Mouse (Mus musculus): ENCODE results near the gene Pop5. TPM values are rescaled to one million over a fixed set of nuclear protein-coding genes. Genes with fewer than 3 reads are reported as not detected.

Pop5 gene
- polyA plus RNA-seq, 1 experiment: 38.3 TPM

DNA sequence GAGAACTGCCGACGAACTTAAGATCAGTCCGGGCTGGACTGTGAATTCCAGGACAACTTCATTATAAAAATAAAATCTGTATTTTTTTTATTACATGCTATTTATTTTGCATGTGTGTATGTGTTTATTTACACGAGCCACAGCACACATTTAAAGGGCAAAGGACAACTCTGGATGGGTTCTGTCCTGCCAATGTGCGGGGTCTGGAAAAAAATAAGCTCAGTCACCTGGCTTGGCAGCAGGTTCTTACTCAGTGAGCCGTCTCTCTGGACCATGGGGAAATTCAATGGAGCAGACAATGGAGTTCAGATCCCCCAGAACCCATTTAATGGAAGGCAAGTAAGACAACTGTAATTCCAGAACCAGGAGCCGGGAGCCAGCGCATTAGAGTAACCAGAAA lies 25.5 kb downstream of the Pop5 start:
- no peak overlapping the region; the same call in 1 of the 2 replicates for H3K27ac ChIP-seq (ENCODE audit: insufficient read depth, low read depth, low read length)
- TF ChIP-seq CTCF (IDR thresholded peaks at IDR 0.05; ENCODE audit: low read depth, low read length) (no peak), POLR2A (IDR thresholded peaks at IDR 0.05; ENCODE audit: borderline replicate concordance, low read depth, low read length) (no peak)
- no peak overlapping the region for H3K4me3 ChIP-seq (ENCODE audit: insufficient read depth, low read length)
- peaks cover 24% of the 10 kb centered on the region for H3K4me1 ChIP-seq (ENCODE audit: control insufficient read depth, insufficient read depth, low read length)

DNA sequence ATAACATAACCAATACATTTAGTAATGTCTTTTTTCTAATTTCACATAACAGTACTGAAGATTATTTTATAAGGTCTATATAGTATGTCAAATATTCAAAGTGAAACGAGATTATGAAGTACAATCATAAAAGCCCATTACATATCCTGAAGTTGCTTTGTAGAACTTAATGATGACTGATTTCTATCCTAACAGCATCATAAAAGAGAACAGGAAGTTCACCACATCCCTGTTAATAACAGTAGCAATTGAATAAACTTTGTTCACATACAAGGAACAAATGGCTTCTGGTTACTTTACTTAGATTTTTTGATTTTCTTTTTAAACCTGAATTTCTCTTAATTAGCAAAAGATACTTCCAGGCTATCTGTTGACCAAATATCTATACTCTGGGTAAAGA lies 26.2 kb downstream of the Pop5 start:
- TF ChIP-seq CTCF (IDR thresholded peaks at IDR 0.05; ENCODE audit: low read depth, low read length): no peak
- no peak for TF ChIP-seq POLR2A (IDR thresholded peaks at IDR 0.05; ENCODE audit: borderline replicate concordance, low read depth, low read length)
- Histone ChIP-seq H3K4me3 (ENCODE audit: insufficient read depth, low read length) (no peak overlapping the region), H3K4me1 (ENCODE audit: control insufficient read depth, insufficient read depth, low read length) (peaks cover 31% of the 10 kb centered on the region), H3K27ac (ENCODE audit: insufficient read depth, low read depth, low read length) (no peak overlapping the region)

DNA sequence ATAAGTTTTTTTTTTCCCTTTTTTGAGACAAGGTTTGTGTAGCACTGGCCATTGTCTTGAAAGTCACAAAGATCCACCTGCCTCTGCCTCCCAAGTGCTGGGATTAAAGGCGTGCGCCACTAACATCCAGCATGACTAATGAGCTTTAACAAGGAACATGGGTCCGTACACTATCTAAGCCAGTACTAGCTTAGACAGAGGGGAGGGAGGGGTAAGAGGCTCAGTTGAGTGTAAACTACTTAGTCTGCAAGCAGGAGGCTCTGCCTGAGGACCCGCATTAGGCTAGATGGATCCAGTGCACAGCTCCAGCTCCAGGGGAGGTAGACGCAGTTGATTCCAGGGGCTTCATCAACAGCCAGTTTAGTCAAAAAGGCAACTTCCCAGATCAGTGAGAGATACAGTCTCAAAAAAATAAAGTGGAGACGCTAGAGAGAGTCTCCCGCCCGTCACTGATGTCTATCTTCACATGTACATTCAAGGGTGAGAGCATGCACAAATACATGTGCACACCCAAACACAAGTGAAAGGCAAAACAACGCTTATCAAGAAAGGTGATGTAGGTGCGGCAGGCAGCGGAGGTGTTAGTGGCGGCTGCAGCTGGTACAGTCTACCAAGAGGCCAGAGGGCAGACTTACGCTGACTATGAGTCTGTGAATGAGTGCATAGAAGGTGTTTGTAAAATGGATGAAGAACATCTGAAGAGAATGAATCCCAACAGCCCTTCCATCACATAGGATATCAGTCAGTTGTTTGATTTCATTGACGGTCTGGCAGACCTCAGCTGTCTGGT lies 27.1 kb downstream of the Pop5 start:
- no peak overlapping the region for H3K4me3 ChIP-seq (ENCODE audit: insufficient read depth, low read length)
- H3K4me1 ChIP-seq (ENCODE audit: control insufficient read depth, insufficient read depth, low read length): peaks cover 38% of the 10 kb centered on the region
- TF ChIP-seq CTCF (IDR thresholded peaks at IDR 0.05; ENCODE audit: low read depth, low read length) (no peak), POLR2A (IDR thresholded peaks at IDR 0.05; ENCODE audit: borderline replicate concordance, low read depth, low read length) (no peak)
- H3K27ac ChIP-seq (ENCODE audit: insufficient read depth, low read depth, low read length): no peak overlapping the region

DNA sequence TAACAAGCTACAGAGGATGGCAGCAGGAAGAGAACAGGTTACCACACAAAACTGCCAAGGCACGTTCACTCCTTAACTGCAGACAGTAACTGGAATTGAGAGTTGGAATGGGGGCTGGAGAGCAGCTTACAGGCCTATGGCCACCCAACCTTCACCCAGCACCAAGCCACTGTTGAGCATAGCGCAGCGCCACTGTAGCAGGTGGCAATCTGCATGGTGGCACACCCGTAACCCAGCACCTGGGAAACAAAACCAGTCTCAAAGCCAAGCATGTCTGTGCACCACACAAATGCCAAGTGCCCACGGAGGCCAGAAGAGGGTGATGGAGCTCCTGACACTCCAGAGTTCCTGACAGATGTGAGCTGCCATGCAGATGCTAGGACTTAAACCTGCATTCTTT lies 30.7 kb downstream of the Pop5 start:
- no peak overlapping the region for H3K4me3 ChIP-seq (ENCODE audit: insufficient read depth, low read length)
- TF ChIP-seq CTCF (IDR thresholded peaks at IDR 0.05; ENCODE audit: low read depth, low read length) (no peak), POLR2A (IDR thresholded peaks at IDR 0.05; ENCODE audit: borderline replicate concordance, low read depth, low read length) (no peak)
- no peak overlapping the region for H3K27ac ChIP-seq (ENCODE audit: insufficient read depth, low read depth, low read length)
- peaks cover 50% of the 10 kb centered on the region for H3K4me1 ChIP-seq (ENCODE audit: control insufficient read depth, insufficient read depth, low read length)

DNA sequence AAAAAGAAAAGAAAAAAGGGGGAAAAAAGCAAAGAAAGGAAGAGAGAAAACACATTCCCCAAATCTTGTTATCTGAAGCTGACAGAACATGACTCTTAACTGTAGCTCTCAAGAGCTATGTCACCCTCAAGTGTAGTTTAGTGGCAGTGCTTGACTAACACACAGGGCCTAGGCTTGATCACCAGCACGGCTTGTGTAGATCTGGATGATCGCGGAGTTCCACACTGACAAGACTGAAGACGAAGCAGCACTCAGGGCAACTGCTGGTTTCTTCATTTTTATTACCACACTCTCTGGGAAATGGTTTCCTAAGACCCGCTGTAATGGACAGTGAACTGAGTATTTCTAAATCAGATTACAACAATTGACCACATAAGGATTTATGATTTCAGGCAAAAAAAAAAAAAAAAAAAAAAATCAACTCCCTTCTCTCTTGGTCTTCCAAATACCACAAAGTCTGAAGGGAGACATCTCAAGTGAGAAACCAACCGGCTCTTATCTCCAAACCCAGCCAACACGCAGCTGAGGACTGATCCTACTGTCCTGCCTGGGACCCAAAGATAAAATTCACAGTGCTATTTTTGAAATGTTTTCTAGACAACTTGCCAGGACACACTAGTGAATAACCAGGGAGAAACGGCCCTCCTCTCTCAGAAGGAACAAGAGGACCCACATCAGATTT lies 31.3 kb downstream of the Pop5 start:
- Histone ChIP-seq H3K27ac (ENCODE audit: insufficient read depth, low read depth, low read length) (no peak overlapping the region), H3K4me3 (ENCODE audit: insufficient read depth, low read length) (no peak overlapping the region), H3K4me1 (ENCODE audit: control insufficient read depth, insufficient read depth, low read length) (peaks cover 50% of the 10 kb centered on the region)
- TF ChIP-seq POLR2A (IDR thresholded peaks at IDR 0.05; ENCODE audit: borderline replicate concordance, low read depth, low read length): no peak
- no peak for TF ChIP-seq CTCF (IDR thresholded peaks at IDR 0.05; ENCODE audit: low read depth, low read length)

DNA sequence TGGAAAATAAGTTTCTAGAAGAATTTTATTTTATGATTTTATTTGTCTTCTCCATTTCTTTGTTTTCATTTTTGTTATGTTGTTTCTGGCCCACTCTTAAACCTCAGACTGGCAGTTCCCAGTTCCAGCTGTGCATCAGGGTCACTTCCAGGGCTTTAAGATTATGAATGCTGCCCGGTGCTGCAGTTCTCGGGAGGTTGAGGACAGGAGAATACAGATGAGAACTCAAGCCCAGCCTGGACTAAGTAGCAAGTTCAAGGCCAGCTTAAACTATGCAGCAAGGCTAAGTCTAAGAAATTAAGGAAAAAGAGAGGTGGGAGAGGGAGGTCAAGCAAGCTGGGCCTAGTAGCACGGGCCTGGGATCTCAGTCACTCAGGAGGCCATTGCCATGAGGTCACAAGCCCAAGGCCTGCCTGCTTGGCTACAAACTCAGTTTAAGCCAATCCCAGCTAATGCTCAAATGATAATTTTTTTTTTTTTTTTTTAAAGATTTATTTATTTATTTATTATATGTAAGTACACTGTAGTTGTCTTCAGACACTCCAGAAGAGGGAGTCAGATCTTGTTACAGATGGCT lies 31.9 kb downstream of the Pop5 start:
- Histone ChIP-seq H3K27ac (ENCODE audit: insufficient read depth, low read depth, low read length) (no peak overlapping the region), H3K4me3 (ENCODE audit: insufficient read depth, low read length) (no peak overlapping the region), H3K4me1 (ENCODE audit: control insufficient read depth, insufficient read depth, low read length) (peaks cover 45% of the 10 kb centered on the region)
- no peak for TF ChIP-seq POLR2A (IDR thresholded peaks at IDR 0.05; ENCODE audit: borderline replicate concordance, low read depth, low read length)
- no peak for TF ChIP-seq CTCF (IDR thresholded peaks at IDR 0.05; ENCODE audit: low read depth, low read length)

DNA sequence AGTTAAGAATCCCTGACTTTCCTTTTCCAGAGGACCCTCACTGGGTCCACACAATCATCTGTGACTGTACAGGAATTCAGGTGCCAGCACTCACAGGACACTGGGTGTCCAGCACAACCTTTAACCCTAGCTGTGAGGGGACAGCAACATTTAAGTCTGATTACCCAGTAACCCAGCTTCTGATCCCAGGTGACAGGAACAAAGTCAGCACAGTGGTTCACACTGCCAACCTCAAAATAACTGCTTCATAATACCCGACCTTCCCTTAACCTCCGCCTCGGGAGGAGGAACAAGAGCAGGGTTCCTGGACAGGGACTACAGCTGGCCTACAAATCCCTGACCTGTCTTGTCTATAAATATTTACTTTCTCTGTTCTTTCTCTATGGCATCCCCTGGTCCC lies 32.6 kb downstream of the Pop5 start:
- peaks cover 47% of the 10 kb centered on the region for H3K4me1 ChIP-seq (ENCODE audit: control insufficient read depth, insufficient read depth, low read length)
- no peak overlapping the region for H3K4me3 ChIP-seq (ENCODE audit: insufficient read depth, low read length)
- TF ChIP-seq POLR2A (IDR thresholded peaks at IDR 0.05; ENCODE audit: borderline replicate concordance, low read depth, low read length) (no peak), CTCF (IDR thresholded peaks at IDR 0.05; ENCODE audit: low read depth, low read length) (no peak)
- H3K27ac ChIP-seq (ENCODE audit: insufficient read depth, low read depth, low read length): no peak overlapping the region

DNA sequence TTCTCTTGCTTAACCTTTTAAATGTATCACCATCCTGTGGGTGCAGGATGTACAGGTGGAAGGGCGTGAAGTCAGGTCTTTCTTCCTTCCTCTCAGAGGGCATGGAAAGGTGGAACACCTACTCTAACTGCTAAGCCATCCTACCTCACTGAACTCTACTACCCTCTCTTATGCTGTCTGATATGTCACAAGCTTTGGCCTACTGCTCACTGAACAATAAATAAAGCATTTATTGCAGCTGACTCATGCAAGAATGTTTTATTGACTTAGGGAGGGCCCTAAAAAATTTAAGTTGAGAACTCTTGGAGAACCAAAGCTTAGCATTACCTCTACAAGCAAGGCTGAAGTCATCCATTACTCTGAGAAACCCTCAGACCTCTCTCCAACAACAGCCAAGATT lies 34.3 kb downstream of the Pop5 start:
- TF ChIP-seq CTCF (IDR thresholded peaks at IDR 0.05; ENCODE audit: low read depth, low read length): no peak
- no peak for TF ChIP-seq POLR2A (IDR thresholded peaks at IDR 0.05; ENCODE audit: borderline replicate concordance, low read depth, low read length)
- no peak overlapping the region for H3K4me3 ChIP-seq (ENCODE audit: insufficient read depth, low read length)
- peaks cover 58% of the 10 kb centered on the region for H3K4me1 ChIP-seq (ENCODE audit: control insufficient read depth, insufficient read depth, low read length)
- no peak overlapping the region for H3K27ac ChIP-seq (ENCODE audit: insufficient read depth, low read depth, low read length)

DNA sequence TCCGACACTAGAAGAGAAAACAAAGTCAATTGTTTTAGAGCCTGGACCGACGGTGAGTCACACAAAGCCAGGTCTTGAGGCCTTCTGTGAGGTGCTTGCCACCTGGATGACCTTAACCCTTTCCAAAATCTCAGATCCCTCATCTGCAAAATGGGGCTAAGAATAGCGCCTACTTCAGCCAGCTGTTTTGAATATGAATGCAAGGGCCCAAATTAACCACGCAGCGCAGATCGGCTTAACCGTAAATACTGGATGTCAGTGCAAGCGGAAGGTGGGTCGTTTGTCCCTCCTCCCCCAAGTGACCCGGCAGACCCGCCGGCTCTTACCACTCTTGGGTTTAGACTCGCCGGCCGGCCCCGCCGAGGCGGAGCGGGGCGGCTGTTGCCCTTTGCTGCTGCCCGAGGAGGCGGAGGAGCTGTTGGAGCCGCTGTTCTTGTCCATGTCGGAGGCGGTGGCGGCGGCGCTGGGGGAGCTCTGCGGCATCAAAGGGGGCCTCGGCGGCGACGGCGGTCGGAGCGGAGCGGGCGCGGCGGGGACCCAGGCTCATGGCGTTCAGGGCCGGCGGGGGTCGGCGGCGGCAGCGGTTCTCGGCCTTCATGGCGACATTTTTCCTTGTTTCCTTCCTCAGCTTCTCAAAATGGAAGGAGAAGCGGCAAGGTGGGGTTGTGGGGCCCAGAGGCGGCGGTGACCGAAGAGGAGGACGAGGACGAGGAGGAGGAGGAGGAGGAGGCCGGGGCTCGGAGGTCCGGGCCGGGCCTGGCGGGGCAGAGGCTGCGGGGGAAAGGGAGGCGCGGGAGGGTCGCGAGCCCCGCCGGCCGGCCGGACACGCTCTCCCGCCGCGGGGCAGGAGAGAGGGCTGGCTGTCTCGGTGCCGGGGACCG lies 36.5 kb downstream of the Pop5 start:
- Histone ChIP-seq H3K4me3 (ENCODE audit: insufficient read depth, low read length) (peak overlapping the region; percentile 98), H3K27ac (ENCODE audit: insufficient read depth, low read depth, low read length) (peak overlapping the region; percentile 57), H3K4me1 (ENCODE audit: control insufficient read depth, insufficient read depth, low read length) (peaks cover 48% of the 10 kb centered on the region)
- TF ChIP-seq POLR2A (IDR thresholded peaks at IDR 0.05; ENCODE audit: borderline replicate concordance, low read depth, low read length) (no peak), CTCF (IDR thresholded peaks at IDR 0.05; ENCODE audit: low read depth, low read length) (no peak)

Data from bone marrow macrophage, adult 2 months (primary cell).